Mouse (Mus musculus) cerebellum, adult 11-12 months (tissue): ENCODE measurements around the gene Gm49673.
"Not testable (repeated sequence)": the region's sequence is repeated elsewhere in the genome, so short reads cannot be mapped to it uniquely, and the experiment has no call there.

ENCODE experiments used
- DNase-seq: peaks from one replicate; pipeline ENCODE4 v3.0.0; 2022

Gene Gm49673

GRCm38 (mm10) chr17:8147439-8148316, at the start of gene Gm49673, which contains the start of gene Rnaset2a:
Gene Gm49673 (minus strand): TSS chr17:8147788.
Gene Rnaset2a (minus strand): TSS chr17:8148097.
- DNase-seq, result peak; percentile 48

DNA sequence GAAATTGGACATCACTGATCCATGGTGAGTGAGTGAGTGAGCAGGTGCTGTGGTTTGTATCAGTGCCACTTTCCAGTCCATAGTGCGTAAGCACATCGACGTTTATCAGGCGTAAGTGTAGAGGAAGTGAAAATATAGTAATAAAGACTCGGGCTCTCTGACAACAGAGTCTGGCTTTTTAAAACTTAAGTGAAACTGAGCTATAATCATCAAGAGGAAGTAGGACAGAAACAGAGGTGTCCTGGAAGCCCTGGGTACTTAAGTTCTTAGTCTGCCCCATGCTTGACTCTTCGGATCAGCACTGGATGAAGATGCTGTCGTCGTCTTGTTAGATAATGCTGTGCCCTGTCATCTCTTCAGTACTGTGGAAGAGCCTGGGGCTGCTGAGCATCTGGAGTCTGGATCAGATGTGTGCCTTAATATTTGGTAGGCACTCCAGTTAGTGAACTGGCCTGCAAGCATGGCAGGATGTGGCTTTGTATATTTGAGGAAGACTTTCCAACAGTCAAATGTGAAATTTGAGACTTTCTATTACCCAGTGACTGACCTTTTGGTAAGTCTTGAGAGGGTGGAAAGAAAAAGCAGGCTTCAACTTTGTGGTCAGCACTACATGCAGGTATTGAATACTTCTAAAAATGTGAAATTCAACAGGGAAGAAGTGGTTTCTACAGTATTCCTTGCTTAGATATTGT, 48.2 kb upstream of the Gm49673 start:
- DNase-seq, result no peak

- no peak for DNase-seq
These were observed 46.1 kb upstream of the Gm49673 start for GRCm38 (mm10) chr17:8193678-8194077.

- DNase-seq, result no peak
These were observed 36.6 kb upstream of the Gm49673 start for GRCm38 (mm10) chr17:8184217-8184616.

DNA sequence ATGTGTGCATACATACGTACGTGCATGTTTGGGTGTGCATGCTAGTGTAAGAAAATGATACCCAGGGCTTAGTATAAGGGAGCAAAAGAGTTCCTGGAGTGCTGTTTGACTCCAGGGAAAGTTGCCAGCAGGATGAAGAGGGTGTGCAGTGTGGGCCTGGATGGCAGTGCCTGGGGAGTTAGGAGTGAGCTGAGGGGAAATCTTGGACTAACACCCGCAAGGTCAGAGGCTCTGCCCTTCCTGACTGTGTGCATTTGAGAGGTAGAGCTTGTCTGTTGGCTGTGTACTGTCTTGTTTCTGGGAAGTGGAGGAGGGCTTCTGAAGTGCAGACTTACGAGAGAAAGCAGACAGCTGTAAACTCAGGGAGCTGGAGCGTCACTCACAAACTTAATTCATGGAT, 36.2 kb upstream of the Gm49673 start:
- DNase-seq, result no peak

DNA sequence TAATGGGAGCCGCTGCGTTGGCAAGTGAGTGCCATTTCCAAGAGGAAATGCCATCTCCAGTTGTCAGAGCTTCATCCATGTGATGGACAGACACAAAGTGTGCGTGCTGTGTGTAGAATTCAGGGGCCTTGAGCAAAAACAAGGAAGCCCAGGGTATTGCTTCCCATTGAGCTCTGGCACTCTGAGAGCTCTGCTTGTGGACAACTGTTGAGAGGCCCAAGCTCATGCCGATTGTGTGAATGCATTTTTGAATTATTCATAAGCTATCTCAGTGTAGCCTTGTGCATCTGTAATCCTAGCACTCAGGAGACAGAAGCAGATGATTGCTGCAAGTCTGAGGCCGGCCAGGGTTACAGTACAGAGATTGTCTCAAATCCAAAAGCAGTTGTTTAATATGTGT, 29.5 kb upstream of the Gm49673 start:
- no peak for DNase-seq

- no peak for DNase-seq
These were observed 23.5 kb upstream of the Gm49673 start for GRCm38 (mm10) chr17:8171081-8171480.

DNA sequence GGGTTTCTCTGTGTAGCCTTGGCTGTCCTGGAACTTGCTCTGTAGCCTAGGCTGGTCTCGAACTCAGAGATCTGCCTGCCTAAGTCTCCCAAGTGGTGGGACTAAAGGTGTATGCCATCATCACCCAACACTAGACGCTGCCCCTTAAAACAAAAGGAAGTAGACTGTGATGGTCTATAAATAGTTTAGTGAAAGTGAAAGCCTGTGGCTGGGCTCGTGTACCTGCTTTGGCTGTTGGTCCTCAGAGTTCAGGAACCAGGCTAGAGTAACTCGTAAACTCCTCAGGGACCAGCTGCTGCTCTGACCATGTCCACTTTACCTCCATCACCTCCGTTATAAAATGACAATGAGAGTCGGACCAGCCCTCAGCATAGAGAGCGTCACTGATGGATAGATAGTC, 22.7 kb upstream of the Gm49673 start:
- no peak for DNase-seq

- DNase-seq, result peak; percentile 62
These were observed 19.8 kb upstream of the Gm49673 start for GRCm38 (mm10) chr17:8167436-8167835.

- not testable (repeated sequence) for DNase-seq
These were observed 18.9 kb upstream of the Gm49673 start for GRCm38 (mm10) chr17:8166454-8166853.

- DNase-seq, result not testable (repeated sequence)
These were observed 18.4 kb upstream of the Gm49673 start for GRCm38 (mm10) chr17:8165977-8166376.

DNA sequence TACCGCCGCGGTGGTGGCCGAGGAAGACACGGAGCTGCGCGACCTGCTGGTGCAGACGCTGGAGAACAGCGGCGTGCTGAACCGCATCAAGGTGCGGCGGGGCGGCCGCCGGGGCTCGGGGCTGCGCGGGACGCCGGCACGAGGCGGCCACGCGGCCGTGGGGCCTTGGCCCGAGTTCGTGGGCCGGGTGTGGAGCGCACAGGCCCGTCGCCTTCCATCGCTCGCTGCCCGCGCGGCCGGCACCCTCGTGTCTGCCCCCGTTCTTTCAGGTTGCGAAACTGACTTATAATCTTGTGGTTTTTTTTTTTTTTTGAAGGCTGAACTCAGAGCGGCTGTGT, 18.0 kb upstream of the Gm49673 start:
- DNase-seq, result peak; percentile 68

GRCm38 (mm10) chr17:8164701-8165607, 17.4 kb upstream of the Gm49673 start, which contains the start of gene Fgfr1op:
Gene Fgfr1op (plus strand): TSS chr17:8165501.
- peak; percentile 76 for DNase-seq

DNA sequence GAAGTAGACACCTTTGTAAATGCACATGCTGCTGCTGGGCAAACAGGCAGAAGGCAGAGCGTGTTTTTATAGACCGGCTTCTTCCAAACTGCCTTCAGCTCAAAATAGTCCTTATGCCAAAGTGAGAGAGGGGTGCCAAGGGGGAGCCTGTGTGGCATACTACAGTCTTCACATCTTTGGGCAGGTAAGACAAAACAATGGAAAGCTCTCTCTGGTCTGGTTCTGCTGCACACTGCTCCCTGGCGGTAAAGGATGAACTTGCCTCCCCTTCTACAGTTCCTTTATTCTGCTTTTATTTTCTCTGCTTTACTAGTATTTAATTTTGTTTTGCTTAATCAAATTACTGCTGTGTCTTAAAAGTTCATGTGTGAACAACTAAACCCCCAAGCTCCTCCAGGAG, 13.4 kb upstream of the Gm49673 start:
- not testable (repeated sequence) for DNase-seq

GRCm38 (mm10) chr17:8158627-8159026, 11.0 kb upstream of the Gm49673 start:
- DNase-seq, result not testable (repeated sequence)

GRCm38 (mm10) chr17:8155982-8156381, 8.4 kb upstream of the Gm49673 start:
- not testable (repeated sequence) for DNase-seq

DNA sequence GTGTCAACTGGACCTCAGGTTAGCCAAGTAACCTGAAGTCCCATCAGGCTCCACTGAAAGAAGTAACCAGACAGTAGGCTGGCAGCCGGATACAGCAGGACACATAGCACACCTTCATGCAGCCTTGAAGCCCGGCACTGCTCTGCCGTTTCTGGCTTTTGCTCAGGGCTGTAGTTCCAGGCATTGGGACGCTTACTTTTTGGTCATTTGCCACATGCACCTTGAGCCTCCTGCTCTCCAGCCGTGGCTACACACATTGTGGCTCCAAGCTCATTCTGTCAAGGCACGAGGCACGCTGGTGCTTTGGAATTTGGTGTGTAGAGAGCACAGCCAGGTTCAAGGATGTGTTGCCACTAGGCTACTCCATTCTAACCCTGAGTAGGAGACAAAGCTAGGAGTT, 7.4 kb upstream of the Gm49673 start:
- not testable (repeated sequence) for DNase-seq

DNA sequence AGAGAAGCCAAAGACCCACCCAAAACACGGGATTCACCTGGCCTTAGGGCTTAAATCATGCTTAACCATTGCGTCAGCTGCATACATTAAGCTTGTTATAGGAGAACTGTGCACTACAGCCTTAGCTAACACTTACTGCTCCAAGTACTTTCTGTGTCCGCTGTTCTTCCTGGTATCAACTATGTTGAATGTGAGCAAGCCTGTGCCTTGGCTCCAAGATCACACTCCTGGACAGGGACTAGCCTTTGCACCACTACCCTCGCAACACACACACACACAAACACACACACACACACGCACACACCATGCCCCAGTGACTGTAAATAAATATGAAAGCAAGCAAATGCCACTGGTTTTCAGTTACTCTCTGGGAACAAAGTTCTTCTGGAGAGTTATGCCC, 657 bp downstream of the Gm49673 start:
- DNase-seq, result not testable (repeated sequence)

DNA sequence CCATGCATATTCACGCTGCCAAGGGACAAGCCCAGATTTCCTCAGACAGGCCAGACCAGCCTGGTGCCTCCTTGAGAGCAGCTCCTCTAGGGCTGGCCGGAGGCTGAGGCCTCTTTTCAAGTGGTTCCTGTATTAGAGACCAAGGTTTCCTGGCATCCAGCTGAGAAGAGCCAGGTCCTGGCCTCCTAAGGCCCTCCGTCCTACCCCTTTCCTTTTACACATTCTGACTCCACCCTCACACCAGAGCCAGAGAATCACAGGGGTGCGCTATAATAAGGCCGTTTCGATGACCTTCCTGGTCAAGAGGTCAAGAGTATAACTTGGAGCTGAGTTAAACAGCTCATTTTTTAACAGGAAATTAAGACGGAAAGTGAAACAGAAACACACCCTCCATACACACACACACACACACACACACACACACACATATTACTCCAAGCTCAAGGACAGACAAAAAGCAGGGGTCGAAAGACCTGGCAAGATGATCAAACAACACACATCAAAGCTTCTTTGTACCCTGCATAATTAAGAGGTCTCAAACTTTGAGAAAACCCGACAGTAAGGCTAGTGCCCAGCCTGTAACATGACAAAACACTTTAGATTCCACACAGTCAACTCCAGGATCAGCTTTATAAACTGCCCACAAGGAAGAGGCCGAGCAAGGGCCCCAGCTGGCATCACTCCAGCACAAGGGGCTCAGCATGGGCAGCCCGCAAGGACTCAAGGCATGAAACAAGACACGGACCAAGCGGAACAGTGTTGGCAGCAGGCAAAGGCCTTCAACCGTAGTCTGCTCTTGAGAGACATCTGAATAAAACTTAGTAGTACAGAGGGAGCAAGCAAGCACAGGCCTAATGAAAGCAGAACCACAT, 3.5 kb downstream of the Gm49673 start:
- DNase-seq, result not testable (repeated sequence)

- not testable (repeated sequence) for DNase-seq
These were observed 7.4 kb downstream of the Gm49673 start for GRCm38 (mm10) chr17:8140210-8140609.

- not testable (repeated sequence) for DNase-seq
These were observed 9.5 kb downstream of the Gm49673 start for GRCm38 (mm10) chr17:8138116-8138515.

- not testable (repeated sequence) for DNase-seq
These were observed 16.7 kb downstream of the Gm49673 start for GRCm38 (mm10) chr17:8130849-8131248.
